Comparison of ENCODE assay signal across 20 mouse cellular contexts in genomic region chr2:130351758-130352339, GRCm38 (mm10). TPM values are rescaled to one million over a fixed set of nuclear protein-coding genes. Genes with fewer than 3 reads are reported as not detected.
A peak's percentile ranks its signal among the peaks of the same experiment; 100 is the strongest.
DNase-seq lines count a peak whose midpoint lies in the region; ATAC-seq and TF ChIP-seq lines count a peak whose summit lies in the region.
"Had no signal": no experiment of that assay in that cellular context is flagged by ENCODE, and none has a peak within 500 bp of the region (broad histone marks: within the 10 kb centered on the region; RNA-seq: fewer than 3 reads in every experiment).

No protein-coding gene starts in this region.

- peak; percentile 44 for DNase-seq in heart, adult 11 months
- DNase-seq in heart, embryonic 10.5 days (ENCODE audit: low spot score): no peak
- peak; percentile 18 for DNase-seq in right cerebral cortex, adult 18-20 months
- no peak for DNase-seq in right cerebral cortex, adult 2 months (ENCODE audit: low spot score in 2 of 2)
- DNase-seq in lung, postnatal 36 days: no peak
- DNase-seq in gastrocnemius, adult 2 months: no peak
- DNase-seq: cerebellum, adult 2 months; embryo, embryonic 11 days; gastrocnemius, postnatal 14 days; lung, postnatal 10 days had no signal

- no peak overlapping the region for H3K27ac ChIP-seq in heart, embryonic 10.5 days
- H3K27ac ChIP-seq in hindbrain, embryonic 16.5 days (ENCODE audit: low read depth, low read length): no peak overlapping the region
- H3K27ac ChIP-seq in neural tube, embryonic 14.5 days (ENCODE audit: low read depth, low read length): no peak overlapping the region
- no peak overlapping the region for H3K27ac ChIP-seq in gastrocnemius, adult 2 months
- H3K27ac ChIP-seq: liver, embryonic 12.5 days had no signal

- peaks cover 3% of the 10 kb centered on the region; the same call in 1 of the 2 replicates for H3K27me3 ChIP-seq in heart, embryonic 10.5 days (ENCODE audit: insufficient read depth, poor library complexity, severe bottlenecking)
- no peaks in the 10 kb centered on the region for H3K27me3 ChIP-seq in hindbrain, embryonic 16.5 days (replicated peaks; ENCODE audit: control insufficient read depth, insufficient read depth, low read length)
- no peaks in the 10 kb centered on the region for H3K27me3 ChIP-seq in neural tube, embryonic 14.5 days (ENCODE audit: control insufficient read depth, insufficient read depth, low read length)

- WGBS in heart, embryonic 10.5 days: 39% methylated on average over 5 of the region's 5 CpGs
- WGBS in hindbrain, embryonic 16.5 days: 15% methylated on average over 5 of the region's 5 CpGs
- WGBS in neural tube, embryonic 14.5 days: 16% methylated on average over 5 of the region's 5 CpGs

- no peak overlapping the region for H3K9ac ChIP-seq in hindbrain, embryonic 16.5 days (ENCODE audit: low read depth, low read length)
- H3K9ac ChIP-seq in neural tube, embryonic 14.5 days (replicated peaks; ENCODE audit: low read depth, low read length): no peak overlapping the region
- H3K9ac ChIP-seq: heart, embryonic 12.5 days; liver, embryonic 12.5 days had no signal

- H3K4me1 ChIP-seq in heart, embryonic 10.5 days: no peaks in the 10 kb centered on the region
- H3K4me1 ChIP-seq in hindbrain, embryonic 16.5 days (ENCODE audit: control insufficient read depth, insufficient read depth, low read depth, low read length): no peaks in the 10 kb centered on the region
- H3K4me1 ChIP-seq in neural tube, embryonic 14.5 days (ENCODE audit: control insufficient read depth, insufficient read depth, low read length): no peaks in the 10 kb centered on the region
- H3K4me1 ChIP-seq: heart, embryonic 12.5 days; liver, embryonic 12.5 days had no signal

- H3K9me3 ChIP-seq in heart, embryonic 10.5 days: no peaks in the 10 kb centered on the region
- H3K9me3 ChIP-seq in hindbrain, embryonic 16.5 days (ENCODE audit: control insufficient read depth, low read length): no peaks in the 10 kb centered on the region
- no peaks in the 10 kb centered on the region for H3K9me3 ChIP-seq in neural tube, embryonic 14.5 days (ENCODE audit: control insufficient read depth, low read length)
- H3K9me3 ChIP-seq: G1E; heart, embryonic 12.5 days; liver, embryonic 12.5 days had no signal

- H3K36me3 ChIP-seq in heart, embryonic 10.5 days: no peaks in the 10 kb centered on the region
- H3K36me3 ChIP-seq in hindbrain, embryonic 16.5 days (ENCODE audit: control insufficient read depth, insufficient read depth, low read length): no peaks in the 10 kb centered on the region
- H3K36me3 ChIP-seq in neural tube, embryonic 14.5 days (ENCODE audit: control insufficient read depth, insufficient read depth, low read length): no peaks in the 10 kb centered on the region
- H3K36me3 ChIP-seq: G1E; heart, embryonic 12.5 days; liver, embryonic 12.5 days had no signal

- H3K4me2 ChIP-seq in hindbrain, embryonic 16.5 days (ENCODE audit: low read length): no peak overlapping the region
- no peak overlapping the region for H3K4me2 ChIP-seq in neural tube, embryonic 14.5 days (ENCODE audit: low read depth, low read length)
- H3K4me2 ChIP-seq: heart, embryonic 12.5 days; liver, embryonic 12.5 days had no signal

- H3K4me3 ChIP-seq in heart, embryonic 10.5 days: no peak overlapping the region
- H3K4me3 ChIP-seq in hindbrain, embryonic 16.5 days (ENCODE audit: low read length): no peak overlapping the region
- no peak overlapping the region for H3K4me3 ChIP-seq in neural tube, embryonic 14.5 days (ENCODE audit: low read depth, low read length)
- H3K4me3 ChIP-seq in gastrocnemius, adult 2 months: no peak overlapping the region
- H3K4me3 ChIP-seq: erythroblast, embryonic 14.5 days; heart, embryonic 12.5 days; liver, embryonic 12.5 days had no signal

- intact Hi-C loops in gastrocnemius, adult 2 months (cut with DNase I): no loop called here

- no peak for TF ChIP-seq CTCF in gastrocnemius, adult 2 months (IDR thresholded peaks at IDR 0.05)

- ATAC-seq in hindbrain, embryonic 16.5 days: peak; percentile 75; the same call in 1 of the 2 replicates
- ATAC-seq in neural tube, embryonic 14.5 days (ENCODE audit: low read depth): peak; percentile 89
- ATAC-seq: liver, embryonic 12.5 days had no signal

RNA-seq across cellular contexts. Expression of gene Cpxm1, which starts 45.5 kb away (rescaled TPM):
- polyA plus RNA-seq in heart, embryonic 10.5 days (2016; fragmentation: Nextera tagmentation; extraction: Ambion mirVana): 36.2 and 57.6 TPM in 2 replicates
- 33.6 and 39.3 TPM in 2 replicates for polyA plus RNA-seq in hindbrain, embryonic 16.5 days (2015; fragmentation: Nextera tagmentation; extraction: Ambion mirVana)
- 11.7 and 24.1 TPM in 2 replicates for polyA plus RNA-seq in neural tube, embryonic 14.5 days (2014; fragmentation: Nextera tagmentation; extraction: Ambion mirVana)
- total RNA-seq in gastrocnemius, adult 2 months (2021): 1 to 10 TPM; 1.0 to 1.1 TPM
- total RNA-seq: G1E had no signal
- polyA plus RNA-seq: erythroblast, embryonic 14.5 days; G1E had no signal

RNA-seq across cellular contexts. Expression of gene Gm28372, which starts 53.2 kb away (rescaled TPM):
- not detected in 2 replicates for polyA plus RNA-seq in heart, embryonic 10.5 days (2016; fragmentation: Nextera tagmentation; extraction: Ambion mirVana)
- not detected in 2 replicates for polyA plus RNA-seq in hindbrain, embryonic 16.5 days (2015; fragmentation: Nextera tagmentation; extraction: Ambion mirVana)
- polyA plus RNA-seq in neural tube, embryonic 14.5 days (2014; fragmentation: Nextera tagmentation; extraction: Ambion mirVana): 0.23 and 0.28 TPM in 2 replicates
- not detected for total RNA-seq in gastrocnemius, adult 2 months (2021)
- total RNA-seq: G1E; gastrocnemius, postnatal 14 days; hematopoietic stem cell, adult 5-6 weeks; left cerebral cortex, postnatal 25 days had no signal
- polyA plus RNA-seq: cerebellum, adult 2 months; erythroblast, embryonic 14.5 days; G1E; kidney, embryonic 14.5 days; liver, embryonic 12.5 days; thymus, postnatal 0 days had no signal

RNA-seq across cellular contexts. Expression of gene 1700020A23Rik, which starts 53.2 kb away (rescaled TPM):
- 0.28 TPM in 1 of 2 replicates, not detected in the other for polyA plus RNA-seq in heart, embryonic 10.5 days (2016; fragmentation: Nextera tagmentation; extraction: Ambion mirVana)
- polyA plus RNA-seq in hindbrain, embryonic 16.5 days (2015; fragmentation: Nextera tagmentation; extraction: Ambion mirVana): 0.30 and 0.59 TPM in 2 replicates
- 0.91 TPM in 1 of 2 replicates, not detected in the other for polyA plus RNA-seq in neural tube, embryonic 14.5 days (2014; fragmentation: Nextera tagmentation; extraction: Ambion mirVana)
- not detected for total RNA-seq in gastrocnemius, adult 2 months (2021)
- total RNA-seq: G1E; gastrocnemius, postnatal 14 days; hematopoietic stem cell, adult 5-6 weeks; left cerebral cortex, postnatal 25 days had no signal
- polyA plus RNA-seq: cerebellum, adult 2 months; erythroblast, embryonic 14.5 days; G1E; heart, embryonic 12.5 days; kidney, embryonic 14.5 days; liver, embryonic 12.5 days; thymus, postnatal 0 days had no signal

RNA-seq across cellular contexts. Expression of gene Tmem239, which starts 54.4 kb away (rescaled TPM):
- polyA plus RNA-seq in heart, embryonic 10.5 days (2016; fragmentation: Nextera tagmentation; extraction: Ambion mirVana): not detected in 2 replicates
- 0.12 and 0.28 TPM in 2 replicates for polyA plus RNA-seq in hindbrain, embryonic 16.5 days (2015; fragmentation: Nextera tagmentation; extraction: Ambion mirVana)
- polyA plus RNA-seq in neural tube, embryonic 14.5 days (2014; fragmentation: Nextera tagmentation; extraction: Ambion mirVana): not detected in 2 replicates
- total RNA-seq in gastrocnemius, adult 2 months (2021): not detected
- total RNA-seq: G1E; gastrocnemius, postnatal 14 days; hematopoietic stem cell, adult 5-6 weeks; left cerebral cortex, postnatal 25 days had no signal
- polyA plus RNA-seq: cerebellum, adult 2 months; erythroblast, embryonic 14.5 days; G1E; heart, embryonic 12.5 days; kidney, embryonic 14.5 days; liver, embryonic 12.5 days; thymus, postnatal 0 days had no signal

RNA-seq across cellular contexts. Expression of gene Ebf4, which starts 56.9 kb away (rescaled TPM):
- polyA plus RNA-seq in heart, embryonic 10.5 days (2016; fragmentation: Nextera tagmentation; extraction: Ambion mirVana): 0.42 and 1.1 TPM in 2 replicates
- 3.6 and 4.1 TPM in 2 replicates for polyA plus RNA-seq in hindbrain, embryonic 16.5 days (2015; fragmentation: Nextera tagmentation; extraction: Ambion mirVana)
- 6.1 and 6.5 TPM in 2 replicates for polyA plus RNA-seq in neural tube, embryonic 14.5 days (2014; fragmentation: Nextera tagmentation; extraction: Ambion mirVana)
- under 1 TPM; 0.26 to 0.47 TPM for total RNA-seq in gastrocnemius, adult 2 months (2021)
- total RNA-seq: hematopoietic stem cell, adult 5-6 weeks had no signal
- polyA plus RNA-seq: erythroblast, embryonic 14.5 days; G1E had no signal

Comparison
In these comparisons a context has a peak if more than half of its experiments do, and no peak if none do; other contexts are left out.
1. DNase-seq: peak in heart, adult 11 months (single experiment) and right cerebral cortex, adult 18-20 months (single experiment); none in heart, embryonic 10.5 days (single experiment), right cerebral cortex, adult 2 months (0 of 2), lung, postnatal 36 days (single experiment) and gastrocnemius, adult 2 months (single experiment).